Mouse (Mus musculus) erythroblast, embryonic 14.5 days (primary cell): Measurements from ENCODE around the gene Taldo1. TPM values are rescaled to one million over a fixed set of nuclear protein-coding genes. Genes with fewer than 3 reads are reported as not detected.
A peak's percentile ranks its signal among the peaks of the same experiment; 100 is the strongest.
"Not testable (repeated sequence)": the region's sequence is repeated elsewhere in the genome, so short reads cannot be mapped to it uniquely, and the experiment has no call there.

Experiments
- H3K27me3 ChIP-seq: 2 replicates; pipeline ENCODE4 v1.6.1; 2012; ENCODE audit warnings: inconsistent platforms; ENCODE audit not compliant: control insufficient read depth
- H3K36me3 ChIP-seq: 2 replicates; pipeline ENCODE4 v1.6.1; 2012; ENCODE audit warnings: mild to moderate bottlenecking, inconsistent platforms; ENCODE audit not compliant: control insufficient read depth
- H3K4me1 ChIP-seq: 2 replicates; pipeline ENCODE4 v1.6.1; 2012; ENCODE audit warnings: inconsistent platforms; ENCODE audit not compliant: control insufficient read depth
- H3K4me3 ChIP-seq: replicated peaks from 2 replicates; pipeline ENCODE3; 2012; ENCODE audit warnings: moderate library complexity, mild to moderate bottlenecking, inconsistent platforms
- H3K9me3 ChIP-seq: 2 replicates; pipeline ENCODE4 v1.6.1; 2012; ENCODE audit warnings: low read length, inconsistent platforms, mixed read lengths; ENCODE audit not compliant: control insufficient read depth
- GATA1 ChIP-seq: IDR thresholded peaks from 2 replicates; pipeline ENCODE4 v1.6.1; 2012; ENCODE audit warnings: low read length, inconsistent platforms, mixed read lengths
- TAL1 ChIP-seq: IDR thresholded peaks from 3 replicates; pipeline ENCODE4 v1.6.1; 2012; ENCODE audit warnings: low read length, inconsistent platforms, mixed read lengths
- polyA plus RNA-seq: library from polyadenylated mRNA; stranded (reverse); fragments of >175 nt; gene quantifications from 2 replicates; pipeline ENCODE4 v1.2.3, GENCODE M21; 2012

Taldo1 gene
- polyA plus RNA-seq, 1 experiment: 53.1 TPM

GRCm38 (mm10) chr7:141395348-141395747 lies 3.3 kb downstream of the Taldo1 start:
- TF ChIP-seq GATA1 (no peak), TAL1 (no peak)
- H3K4me3 ChIP-seq: peak overlapping the region; percentile 47
- peaks cover 56% of the 10 kb centered on the region for H3K4me1 ChIP-seq
- H3K9me3 ChIP-seq: no peaks in the 10 kb centered on the region
- H3K36me3 ChIP-seq: peaks cover 66% of the 10 kb centered on the region
- H3K27me3 ChIP-seq: no peaks in the 10 kb centered on the region

- Histone ChIP-seq H3K4me1 (peaks cover 2% of the 10 kb centered on the region), H3K4me3 (no peak overlapping the region), H3K36me3 (peaks cover 88% of the 10 kb centered on the region), H3K9me3 (peaks cover 7% of the 10 kb centered on the region), H3K27me3 (no peaks in the 10 kb centered on the region; the same call in 1 of the 2 replicates)
- TF ChIP-seq GATA1: no peak
- TF ChIP-seq TAL1: no peak
These were observed 11.3 kb downstream of the Taldo1 start for GRCm38 (mm10) chr7:141403305-141403704.

- H3K27me3 ChIP-seq: no peaks in the 10 kb centered on the region; the same call in 1 of the 2 replicates
- H3K9me3 ChIP-seq: peaks cover 7% of the 10 kb centered on the region
- H3K4me3 ChIP-seq: no peak overlapping the region
- no peak for TF ChIP-seq TAL1
- no peak for TF ChIP-seq GATA1
- peaks cover 87% of the 10 kb centered on the region for H3K36me3 ChIP-seq
- peaks cover 12% of the 10 kb centered on the region for H3K4me1 ChIP-seq
These were observed 13.5 kb downstream of the Taldo1 start for GRCm38 (mm10) chr7:141405466-141405865.

GRCm38 (mm10) chr7:141407670-141408069 lies 15.7 kb downstream of the Taldo1 start:
- not testable (repeated sequence) for H3K9me3 ChIP-seq, H3K4me3 ChIP-seq, H3K27me3 ChIP-seq
- peaks cover 78% of the 10 kb centered on the region for H3K36me3 ChIP-seq
- H3K4me1 ChIP-seq: peaks cover 18% of the 10 kb centered on the region

GRCm38 (mm10) chr7:141408833-141409232 lies 16.8 kb downstream of the Taldo1 start:
- Histone ChIP-seq H3K9me3 (peaks cover 7% of the 10 kb centered on the region), H3K27me3 (no peaks in the 10 kb centered on the region), H3K4me3 (no peak overlapping the region), H3K36me3 (peaks cover 66% of the 10 kb centered on the region), H3K4me1 (peaks cover 30% of the 10 kb centered on the region)
- TF ChIP-seq TAL1 (no peak), GATA1 (no peak)

GRCm38 (mm10) chr7:141410631-141411030 lies 18.6 kb downstream of the Taldo1 start:
- H3K9me3 ChIP-seq: peaks cover 7% of the 10 kb centered on the region
- no peak for TF ChIP-seq GATA1
- no peak for TF ChIP-seq TAL1
- H3K27me3 ChIP-seq: no peaks in the 10 kb centered on the region
- H3K36me3 ChIP-seq: peaks cover 50% of the 10 kb centered on the region
- H3K4me1 ChIP-seq: peaks cover 40% of the 10 kb centered on the region
- H3K4me3 ChIP-seq: no peak overlapping the region

- Histone ChIP-seq H3K4me3 (no peak overlapping the region), H3K9me3 (peaks cover 7% of the 10 kb centered on the region), H3K27me3 (no peaks in the 10 kb centered on the region), H3K36me3 (peaks cover 43% of the 10 kb centered on the region), H3K4me1 (peaks cover 46% of the 10 kb centered on the region)
- TF ChIP-seq GATA1: no peak
- TF ChIP-seq TAL1: no peak
These were observed 19.7 kb downstream of the Taldo1 start for GRCm38 (mm10) chr7:141411667-141412066.

GRCm38 (mm10) chr7:141413331-141413730 lies 21.3 kb downstream of the Taldo1 start:
- no peaks in the 10 kb centered on the region; the same call in 1 of the 2 replicates for H3K27me3 ChIP-seq
- peak overlapping the region; percentile 81 for H3K4me3 ChIP-seq
- H3K9me3 ChIP-seq: no peaks in the 10 kb centered on the region
- TF ChIP-seq GATA1: no peak
- no peak for TF ChIP-seq TAL1
- peaks cover 34% of the 10 kb centered on the region for H3K36me3 ChIP-seq
- peaks cover 46% of the 10 kb centered on the region for H3K4me1 ChIP-seq

- peak within 1 kb of the TSS; percentile 81 for H3K4me3 ChIP-seq
- TF ChIP-seq GATA1: no peak
- TF ChIP-seq TAL1: no peak
- peaks cover 4% of the 10 kb centered on the region for H3K27me3 ChIP-seq
- no peaks in the 10 kb centered on the region for H3K9me3 ChIP-seq
- H3K36me3 ChIP-seq: peaks cover 27% of the 10 kb centered on the region
- peaks cover 40% of the 10 kb centered on the region for H3K4me1 ChIP-seq
These were observed 22.0 kb downstream of the Taldo1 start, which contains the start of gene Gatd1 for GRCm38 (mm10) chr7:141413809-141414584. Gene Gatd1 (minus strand): TSS chr7:141414136.
